Mouse (Mus musculus) CH12.LX (cell line): Measurements from ENCODE around the gene Dlgap3. TPM values are rescaled to one million over a fixed set of nuclear protein-coding genes. Genes with fewer than 3 reads are reported as not detected.

ENCODE experiments used
- DNase-seq: peaks from one replicate; pipeline ENCODE4 v3.0.0-alpha.2; 2013; ENCODE audit errors: extremely low read depth
- H3K27ac ChIP-seq: 2 replicates; pipeline ENCODE4 v1.5.1; 2012; ENCODE audit warnings: low read depth, mild to moderate bottlenecking, control low read depth, moderate library complexity; ENCODE audit not compliant: insufficient read depth
- H3K27me3 ChIP-seq: replicated peaks from 2 replicates; pipeline ENCODE3; 2012; ENCODE audit warnings: inconsistent platforms
- H3K36me3 ChIP-seq, 2 experiments: replicated peaks in 1 of 2; 2 replicates each; pipeline versions ENCODE3 to v1.6.1; 2012; ENCODE audit warnings: inconsistent platforms in 1 of 2, low read length in 1 of 2, mild to moderate bottlenecking in 1 of 2, mixed read lengths in 1 of 2, moderate library complexity in 1 of 2; ENCODE audit not compliant: control insufficient read depth in 1 of 2, insufficient read depth in 1 of 2
- H3K4me1 ChIP-seq, 2 experiments: 2 replicates each; pipeline ENCODE4 v1.6.1; 2012; ENCODE audit warnings: inconsistent platforms in 1 of 2, moderate library complexity in 1 of 2; ENCODE audit not compliant: insufficient read depth in 2 of 2, control insufficient read depth in 1 of 2
- H3K4me2 ChIP-seq: 2 replicates; pipeline ENCODE4 v1.6.1; 2012; ENCODE audit warnings: low read depth, mild to moderate bottlenecking, control low read depth; ENCODE audit not compliant: poor library complexity, insufficient read depth, severe bottlenecking
- H3K4me3 ChIP-seq, 3 experiments: fragments of 150-350 bp in 1 of 3; sonication (generic) in 1 of 3; replicated peaks in 1 of 3; 2 replicates each; pipeline versions ENCODE3 to v1.5.1; 2011 to 2012; ENCODE audit warnings: low read depth in 2 of 3, low read length in 2 of 3, mild to moderate bottlenecking in 2 of 3, moderate library complexity in 2 of 3, control low read depth in 1 of 3, improper control_type of control experiment in 1 of 3, inconsistent platforms in 1 of 3, mixed read lengths in 1 of 3; ENCODE audit not compliant: poor library complexity in 1 of 3
- H3K79me2 ChIP-seq: replicated peaks from 2 replicates; pipeline ENCODE4 v1.6.1; 2012; ENCODE audit warnings: mild to moderate bottlenecking, moderate library complexity; ENCODE audit not compliant: control insufficient read depth, poor library complexity, insufficient read depth, severe bottlenecking; ENCODE audit errors: extremely low read depth
- H3K9ac ChIP-seq: 2 replicates; pipeline ENCODE4 v1.6.1; 2012; ENCODE audit warnings: low read depth, mild to moderate bottlenecking, control low read depth, moderate library complexity; ENCODE audit not compliant: insufficient read depth
- H3K9me3 ChIP-seq: replicated peaks from 2 replicates; pipeline ENCODE3; 2012; ENCODE audit warnings: low read length, inconsistent platforms, mixed read lengths
- BHLHE40 ChIP-seq: IDR thresholded peaks from 2 replicates; pipeline ENCODE4 v1.6.1; 2011; ENCODE audit warnings: mild to moderate bottlenecking, low read depth, low read length, improper control_type of control experiment
- CTCF ChIP-seq, 2 experiments: IDR thresholded peaks in 1 of 2; conservative IDR thresholded peaks in 1 of 2; 2 replicates each; pipeline ENCODE4 v1.5.1; 2011 to 2012; ENCODE audit warnings: low read depth in 2 of 2, low read length in 2 of 2, improper control_type of control experiment in 1 of 2, inconsistent platforms in 1 of 2, mild to moderate bottlenecking in 1 of 2, moderate library complexity in 1 of 2
- ELF1 ChIP-seq: IDR thresholded peaks from 2 replicates; pipeline ENCODE4 v1.6.1; 2014; ENCODE audit warnings: low read depth, mild to moderate bottlenecking, inconsistent platforms, low read length, improper control_type of control experiment
- ETS1 ChIP-seq: conservative IDR thresholded peaks from 2 replicates; pipeline ENCODE4 v1.6.1; 2012; ENCODE audit warnings: low read depth, mild to moderate bottlenecking, inconsistent platforms, low read length, improper control_type of control experiment, moderate library complexity
- GABPA ChIP-seq: IDR thresholded peaks from 2 replicates; pipeline ENCODE4 v1.6.1; 2012; ENCODE audit warnings: low read depth, low read length, improper control_type of control experiment, inconsistent platforms; ENCODE audit not compliant: insufficient replicate concordance
- IRF4 ChIP-seq: IDR thresholded peaks from 2 replicates; pipeline ENCODE4 v1.6.1; 2014; ENCODE audit warnings: low read depth, mild to moderate bottlenecking, inconsistent platforms, low read length, improper control_type of control experiment
- MAZ ChIP-seq: IDR thresholded peaks from 2 replicates; pipeline ENCODE4 v1.6.1; 2012; ENCODE audit warnings: low read depth, mild to moderate bottlenecking, inconsistent platforms, low read length, improper control_type of control experiment, moderate library complexity
- MEF2A ChIP-seq: IDR thresholded peaks from 2 replicates; pipeline ENCODE4 v1.6.1; 2014; ENCODE audit warnings: low read depth, mild to moderate bottlenecking, inconsistent platforms, low read length, improper control_type of control experiment, borderline replicate concordance
- MYC ChIP-seq: IDR thresholded peaks from 2 replicates; pipeline ENCODE4 v1.6.1; 2011; ENCODE audit warnings: low read depth, mild to moderate bottlenecking, improper control_type of control experiment, low read length
- NELFE ChIP-seq: IDR thresholded peaks from 2 replicates; pipeline ENCODE4 v1.6.1; 2011; ENCODE audit warnings: low read depth, low read length, improper control_type of control experiment
- POLR2AphosphoS2 ChIP-seq: IDR thresholded peaks from 2 replicates; pipeline ENCODE4 v1.6.1; 2011; ENCODE audit warnings: low read depth, low read length, improper control_type of control experiment
- RAD21 ChIP-seq: IDR thresholded peaks from 2 replicates; pipeline ENCODE4 v1.6.1; 2011; ENCODE audit warnings: low read depth, mild to moderate bottlenecking, low read length, improper control_type of control experiment, moderate library complexity
- RCOR1 ChIP-seq: conservative IDR thresholded peaks from 2 replicates; pipeline ENCODE4 v1.6.1; 2012; ENCODE audit warnings: low read depth, mild to moderate bottlenecking, inconsistent platforms, low read length, improper control_type of control experiment
- TBP ChIP-seq: conservative IDR thresholded peaks from 2 replicates; pipeline ENCODE4 v1.6.1; 2011; ENCODE audit warnings: low read depth, low read length, improper control_type of control experiment
- TCF12 ChIP-seq: IDR thresholded peaks from 2 replicates; pipeline ENCODE4 v1.6.1; 2014; ENCODE audit warnings: low read depth, mild to moderate bottlenecking, inconsistent platforms, low read length, improper control_type of control experiment
- ZKSCAN1 ChIP-seq: IDR thresholded peaks from 2 replicates; pipeline ENCODE4 v1.6.1; 2012; ENCODE audit warnings: low read depth, inconsistent platforms, low read length, improper control_type of control experiment, borderline replicate concordance
- ZNF384 ChIP-seq: IDR thresholded peaks from 2 replicates; pipeline ENCODE4 v1.6.1; 2012; ENCODE audit warnings: low read depth, low read length, improper control_type of control experiment, inconsistent platforms
- dilution Hi-C: fragments of 300-500 bp; cut with MboI; formaldehyde crosslinking; loops from 2 replicates; pipeline ENCODE4 v1.14.3; 2020; ENCODE audit warnings: low sequenced_read_pairs; ENCODE audit not compliant: extremely low pct_unique_long_range_greater_than_20kb, extremely low pct_ligation_motif_present
- in situ Hi-C: fragments of 300-500 bp; cut with MboI; formaldehyde crosslinking; loops from 3 replicates; pipeline ENCODE4 v1.14.3; 2019; ENCODE audit warnings: low sequenced_read_pairs, low pct_ligation_motif_present, low pct_unique_long_range_greater_than_20kb, mixed read lengths
- polyA plus RNA-seq: library from polyadenylated mRNA; unstranded; fragments of >175 nt; gene quantifications from 2 replicates; pipeline ENCODE4 v1.2.1, GENCODE M21; 2012; ENCODE audit warnings: low read depth; ENCODE audit not compliant: insufficient read length
- total RNA-seq, 2 experiments: library from RNA; depleted of rRNA; stranded (reverse); fragments of 300-350 nt in 1 of 2; fragments of >200 nt in 1 of 2; gene quantifications; 2 replicates each; pipeline ENCODE4 v1.2.3; 2012 to 2014

Dlgap3 gene
- total and polyA plus RNA-seq, 3 experiments, result 0.07 to 0.55 (median 0.08) TPM

DNA sequence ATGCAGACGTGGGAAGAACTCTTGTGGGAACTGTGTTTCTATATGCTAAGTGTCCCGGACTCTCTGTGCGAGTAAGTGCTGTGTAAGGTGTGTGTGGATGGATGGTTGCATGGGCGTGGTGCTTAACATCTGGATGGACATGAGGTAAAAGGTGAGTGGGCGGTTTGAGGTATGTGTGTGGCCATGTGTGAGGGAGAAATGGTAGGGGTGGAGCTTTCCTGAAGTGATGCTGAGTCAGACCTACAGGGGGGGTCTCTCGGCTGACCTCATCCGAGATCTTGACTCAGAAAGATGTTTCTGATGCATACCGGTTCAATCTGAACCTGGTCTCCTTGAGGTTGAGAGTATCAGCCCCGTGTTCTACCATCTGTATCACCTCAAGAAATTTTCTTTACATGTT is 12.0 kb downstream of the Dlgap3 start:
- Histone ChIP-seq H3K9ac (no peak overlapping the region), H3K4me1 (no peaks in the 10 kb centered on the region), H3K27me3 (peaks cover 82% of the 10 kb centered on the region), H3K9me3 (peaks cover 4% of the 10 kb centered on the region), H3K4me2 (no peak overlapping the region), H3K79me2 (no peaks in the 10 kb centered on the region), H3K4me3 (no peak overlapping the region), H3K27ac (no peak overlapping the region), H3K36me3 (no peaks in the 10 kb centered on the region)
- dilution Hi-C loops (no loop called here), in situ Hi-C loops (no loop called here)
- TF ChIP-seq POLR2AphosphoS2 (no peak), ZNF384 (no peak), IRF4 (no peak), CTCF (conservative IDR thresholded peaks at IDR 0.05 in 1 of 2, IDR thresholded peaks at IDR 0.05 in 1 of 2; ENCODE audit: low read depth in 2 of 2, low read length in 2 of 2) (no peak), NELFE (no peak), TCF12 (no peak), GABPA (no peak), ETS1 (no peak), MEF2A (no peak), ELF1 (no peak), BHLHE40 (no peak)
- DNase-seq, result no peak

DNA sequence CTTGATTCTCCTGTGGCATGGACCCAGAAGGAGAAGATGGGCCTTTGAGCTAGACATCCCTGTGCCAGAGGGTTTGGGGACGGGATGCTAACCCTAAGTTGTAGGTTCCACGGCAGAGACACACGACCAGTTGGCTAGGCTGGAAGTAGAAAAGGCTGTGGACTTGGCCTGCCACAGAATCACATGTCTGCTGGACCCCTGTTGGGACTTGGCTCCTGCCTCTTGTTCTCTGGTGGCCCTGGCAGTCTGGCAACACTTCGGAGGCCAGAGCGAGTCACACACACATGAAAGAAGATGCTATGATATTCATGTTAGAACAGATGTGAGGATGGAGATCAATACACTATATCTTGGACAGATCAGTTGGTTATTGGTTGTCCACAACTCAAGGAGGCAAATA is 14.9 kb downstream of the Dlgap3 start:
- H3K36me3 ChIP-seq, result no peaks in the 10 kb centered on the region
- H3K79me2 ChIP-seq, result no peaks in the 10 kb centered on the region
- TF ChIP-seq ZKSCAN1 (no peak), RAD21 (no peak), TCF12 (no peak), MYC (no peak), RCOR1 (no peak), TBP (no peak), MAZ (no peak)
- TF ChIP-seq, all 38 proteins: peak for 0
- no peak overlapping the region for H3K9ac ChIP-seq
- no peaks in the 10 kb centered on the region for H3K4me1 ChIP-seq
- peaks cover 84% of the 10 kb centered on the region for H3K27me3 ChIP-seq
- DNase-seq, result no peak
- no peak overlapping the region for H3K27ac ChIP-seq
- H3K9me3 ChIP-seq, result peaks cover 4% of the 10 kb centered on the region
- in situ Hi-C loops, result no loop called here
- no peak overlapping the region for H3K4me2 ChIP-seq
- H3K4me3 ChIP-seq, result no peak overlapping the region
- dilution Hi-C loops, result no loop called here
